Mouse (Mus musculus): ENCODE measurements around the gene Ccdc134.

GRCm38 (mm10) chr15:82127426-82128374, at the start of gene Ccdc134:
- TF ChIP-seq CTCF (IDR thresholded peaks at IDR 0.05; ENCODE audit: insufficient read depth, low read length) (no peak), POLR2A (IDR thresholded peaks at IDR 0.05; ENCODE audit: borderline replicate concordance, extremely low read depth, low read depth, low read length) (peak; percentile 63; the same call in 1 of the 2 replicates)
